Mouse (Mus musculus): ENCODE measurements around the gene Alox12b.

Gene Alox12b

DNA sequence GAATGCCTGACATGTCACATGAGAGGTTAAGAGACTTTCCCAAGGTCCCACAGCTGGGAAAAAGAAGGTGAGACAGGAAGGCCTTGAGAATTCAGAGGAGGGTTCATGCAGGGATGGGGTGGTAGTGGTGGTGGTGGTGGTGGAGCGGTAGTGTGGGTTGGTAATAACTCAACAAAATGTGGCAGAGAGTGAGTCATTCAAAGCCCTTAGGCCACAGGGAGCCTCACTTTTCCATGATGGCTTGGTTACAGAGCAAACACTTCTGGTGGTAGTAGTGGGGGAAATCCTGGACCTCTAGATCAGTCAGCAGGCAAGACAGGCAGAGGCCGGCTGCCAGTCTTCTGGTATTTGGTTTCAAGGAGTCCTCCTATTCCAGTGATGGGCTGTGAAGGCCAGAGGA is 15.8 kb downstream of the Alox12b start:
- no peak for DNase-seq (ENCODE audit: low read depth, low spot score)

- DNase-seq (ENCODE audit: low read depth, low spot score), result no peak
Observed at GRCm38 (mm10) chr11:69174722-69175121, 17.9 kb downstream of the Alox12b start.

- DNase-seq (ENCODE audit: low read depth, low spot score), result no peak
Observed at GRCm38 (mm10) chr11:69178525-69178924, 21.7 kb downstream of the Alox12b start.

- DNase-seq (ENCODE audit: low read depth, low spot score), result no peak
Observed at GRCm38 (mm10) chr11:69179512-69179911, 22.7 kb downstream of the Alox12b start.

- no peak for DNase-seq (ENCODE audit: low read depth, low spot score)
Observed at GRCm38 (mm10) chr11:69180120-69180519, 23.3 kb downstream of the Alox12b start.

DNA sequence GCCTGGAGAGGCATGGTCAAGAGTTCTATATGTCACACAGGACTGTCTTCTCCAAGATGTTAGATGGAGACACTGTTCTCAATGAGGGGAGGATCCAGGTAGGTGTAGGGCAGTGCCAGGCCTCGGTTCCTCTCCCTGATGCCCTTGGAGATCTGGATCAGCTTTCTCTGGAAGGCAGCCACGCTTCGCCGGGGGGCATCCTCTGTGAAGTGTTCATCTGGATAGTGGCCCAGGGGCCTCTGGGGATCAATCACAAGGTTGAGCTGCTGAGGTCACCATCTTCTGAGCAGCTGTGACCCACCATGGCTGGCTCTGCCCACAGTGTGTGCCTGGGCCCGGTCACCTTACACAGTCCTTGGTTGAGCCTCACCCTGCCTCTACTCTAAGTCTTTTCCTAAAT is 28.2 kb downstream of the Alox12b start:
- no peak for DNase-seq (ENCODE audit: low read depth, low spot score)

DNA sequence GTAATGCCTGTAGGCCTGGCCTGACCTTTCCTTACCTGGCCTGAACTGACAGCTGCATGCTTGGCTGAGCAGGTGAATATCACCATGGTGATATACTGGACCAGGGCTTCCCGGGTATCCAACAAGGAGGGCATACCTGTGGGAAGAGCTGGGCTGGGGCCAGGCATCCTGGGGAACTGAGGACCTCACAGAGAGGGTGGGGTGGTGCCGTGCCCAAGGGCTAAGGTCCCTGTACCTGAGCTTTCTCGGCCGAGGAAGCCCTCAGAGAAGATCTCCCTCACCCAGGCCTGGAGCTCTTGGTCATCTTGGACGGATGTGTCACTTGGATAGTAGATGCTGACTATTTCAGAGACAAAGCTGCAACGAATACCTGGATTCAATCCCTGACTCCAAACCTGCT is 29.1 kb downstream of the Alox12b start:
- DNase-seq (ENCODE audit: low read depth, low spot score), result no peak

DNA sequence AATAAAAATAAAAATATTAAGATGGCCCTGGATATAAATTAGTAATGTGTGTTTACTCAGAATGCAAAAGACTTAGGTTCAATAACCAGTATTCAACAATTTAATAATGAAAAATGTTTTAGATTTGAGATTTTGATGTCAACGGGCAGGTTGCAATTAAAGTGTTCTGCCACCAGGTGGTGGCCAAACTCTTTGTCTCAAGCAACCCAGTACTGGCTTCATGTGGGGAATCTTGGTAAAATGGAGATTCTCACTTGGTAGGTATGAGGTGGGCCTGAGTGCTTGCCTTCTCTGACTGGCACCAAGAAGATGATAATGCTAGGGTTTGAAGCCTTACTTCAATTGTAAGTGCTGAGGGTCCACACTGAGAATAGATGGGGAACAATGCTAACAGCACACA is 36.1 kb downstream of the Alox12b start:
- DNase-seq (ENCODE audit: low read depth, low spot score), result peak; percentile 17

DNA sequence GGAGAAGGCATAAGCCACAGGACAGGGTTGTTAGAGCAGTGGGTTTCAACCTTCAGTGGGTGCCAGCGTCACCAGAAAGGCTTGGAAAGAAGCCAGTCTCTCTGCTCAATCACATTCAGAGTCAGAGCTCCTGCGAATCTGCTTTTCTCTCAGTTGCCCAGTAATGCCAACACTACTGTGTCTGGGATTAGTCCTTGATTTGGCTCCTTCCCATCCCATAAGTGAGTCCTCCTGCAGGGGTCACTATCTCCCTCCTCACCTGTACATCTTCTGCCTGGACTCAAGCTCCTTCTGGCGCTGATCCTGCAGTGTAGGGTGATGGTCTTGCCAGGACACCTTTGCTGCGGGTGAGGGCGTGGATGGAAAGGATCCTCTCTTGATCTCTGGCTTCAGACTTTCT is 40.0 kb downstream of the Alox12b start:
- no peak for DNase-seq (ENCODE audit: low read depth, low spot score)

DNA sequence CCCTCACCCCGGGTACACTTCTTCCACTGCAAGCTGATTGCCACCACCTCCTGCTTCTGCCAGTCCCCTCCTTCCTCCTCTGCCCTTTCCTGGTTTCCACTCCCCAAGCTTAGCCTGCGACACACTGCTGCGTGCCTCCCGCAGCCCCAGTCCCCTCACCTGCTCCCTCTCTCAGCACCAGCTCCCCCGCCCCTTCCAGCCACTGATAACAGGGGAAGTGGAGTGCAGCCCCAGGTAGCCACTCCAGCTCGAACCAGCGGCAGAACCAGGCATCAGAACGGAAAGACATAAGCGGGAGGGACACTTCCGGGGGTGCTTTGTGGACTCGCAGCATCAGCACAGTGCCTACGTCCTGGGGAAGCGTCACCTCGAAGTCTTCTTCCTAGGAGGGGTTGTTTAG is 40.4 kb downstream of the Alox12b start:
- DNase-seq (ENCODE audit: low read depth, low spot score), result no peak

DNA sequence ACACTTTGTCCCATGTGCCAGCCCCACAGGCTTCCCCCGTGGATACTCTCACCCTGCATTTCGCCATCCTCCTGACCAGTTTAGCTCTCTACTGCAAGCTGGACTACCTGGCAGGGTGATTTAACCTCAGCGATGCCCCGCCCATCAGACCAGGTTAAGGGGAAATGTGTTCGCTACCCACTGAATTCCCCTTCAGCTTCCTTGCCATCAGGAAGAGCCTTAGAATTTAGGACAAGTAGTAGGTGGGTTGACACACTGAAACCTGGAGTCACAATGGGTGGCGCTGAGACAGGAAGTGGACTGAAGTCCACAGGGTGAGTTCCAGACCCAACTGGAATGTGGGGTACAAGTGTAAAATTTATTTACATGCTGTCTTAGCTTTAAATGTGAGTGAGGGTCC is 41.0 kb downstream of the Alox12b start, which contains the start of gene Alox8:
Gene Alox8 (minus strand): TSS at position 101 of the 400 bp plus-strand sequence.
- no peak for DNase-seq (ENCODE audit: low read depth, low spot score)

- no peak for DNase-seq (ENCODE audit: low read depth, low spot score)
Observed at GRCm38 (mm10) chr11:69199251-69199650, 42.5 kb downstream of the Alox12b start.

GRCm38 (mm10) chr11:69200231-69200630 is 43.4 kb downstream of the Alox12b start:
- no peak for DNase-seq (ENCODE audit: low read depth, low spot score)

- no peak for DNase-seq (ENCODE audit: low read depth, low spot score)
Observed at GRCm38 (mm10) chr11:69202469-69203230, 45.9 kb downstream of the Alox12b start.

DNA sequence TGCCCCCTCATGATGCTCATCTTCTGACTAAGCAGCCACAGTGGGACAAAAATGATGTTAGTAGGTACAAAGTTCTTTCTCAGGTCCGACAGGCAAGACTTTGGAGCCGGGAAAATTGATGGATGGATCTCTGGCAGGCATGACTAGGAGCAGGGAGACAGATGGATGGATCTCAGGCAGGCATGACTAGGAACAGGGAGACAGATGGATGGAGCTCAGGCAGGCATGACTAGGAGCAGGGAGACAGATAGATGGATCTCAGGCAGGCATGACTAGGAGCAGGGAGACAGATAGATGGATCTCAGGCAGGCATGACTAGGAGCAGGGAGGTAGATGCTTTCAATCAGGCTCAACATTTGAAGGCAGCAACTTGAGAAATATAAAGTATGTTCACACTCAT is 54.6 kb downstream of the Alox12b start:
- DNase-seq (ENCODE audit: low read depth, low spot score), result no peak

DNA sequence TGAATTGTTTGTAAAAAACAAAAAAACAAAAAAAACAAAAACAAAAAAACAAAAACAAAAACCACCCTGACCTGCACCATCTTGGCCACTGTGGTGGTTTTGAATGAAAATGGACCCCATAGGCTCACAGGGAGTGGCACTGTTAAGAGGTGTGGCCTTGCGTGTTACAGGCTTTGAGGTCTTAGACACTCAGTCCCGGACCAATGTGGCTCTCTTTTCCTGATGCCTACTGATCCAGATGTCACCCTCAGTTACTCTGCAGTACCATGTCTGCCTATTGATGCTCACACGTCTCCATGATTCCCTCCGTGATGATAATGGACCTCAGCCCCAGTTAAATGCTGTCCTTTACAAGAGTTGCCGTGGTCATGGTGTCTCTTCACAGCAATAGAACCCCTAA is 60.6 kb downstream of the Alox12b start:
- no peak for DNase-seq (ENCODE audit: low read depth, low spot score)

DNA sequence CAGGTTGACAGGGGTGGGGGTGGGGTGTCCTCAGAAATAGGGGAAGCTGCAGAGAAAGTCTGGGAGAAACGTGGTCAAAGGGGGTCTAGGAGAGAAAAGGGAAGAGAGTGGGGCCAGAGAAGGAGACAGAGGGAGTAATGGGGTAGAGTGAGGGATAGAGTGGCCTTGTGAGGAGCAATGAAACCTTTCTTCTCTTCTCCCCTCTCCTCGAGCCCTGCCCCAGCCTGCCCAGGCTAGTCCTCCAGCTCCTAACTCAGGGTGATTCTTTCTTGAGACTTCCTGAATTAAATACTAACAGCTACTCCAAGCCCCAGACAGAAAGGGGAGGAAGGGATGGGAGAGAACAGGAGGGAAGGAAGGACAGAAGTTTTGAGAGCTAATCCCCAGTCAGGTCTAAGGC is 61.9 kb downstream of the Alox12b start:
- no peak for DNase-seq (ENCODE audit: low read depth, low spot score)

All from embryo, embryonic 11.5 days (tissue).